Mouse (Mus musculus) kidney, adult 8-10 months (tissue): Measurements from ENCODE around the gene Mrpl18.
"Not testable (repeated sequence)": the region's sequence is repeated elsewhere in the genome, so short reads cannot be mapped to it uniquely, and the experiment has no call there.

Source experiments
- DNase-seq, 2 experiments: peaks; one replicate each; pipeline ENCODE4 v3.0.0; 2022

The Mrpl18 gene

GRCm38 (mm10) chr17:12909361-12910280, 6.5 kb downstream of the Mrpl18 start, which contains the start of gene Pnldc1:
Gene Pnldc1 (minus strand): TSS chr17:12910230.
- no peak for DNase-seq

GRCm38 (mm10) chr17:12906436-12906835, 9.7 kb downstream of the Mrpl18 start:
- DNase-seq, result no peak

GRCm38 (mm10) chr17:12905810-12906209, 10.3 kb downstream of the Mrpl18 start:
- DNase-seq, result no peak

- DNase-seq, result no peak
These were observed 11.8 kb downstream of the Mrpl18 start for GRCm38 (mm10) chr17:12904349-12904748.

GRCm38 (mm10) chr17:12903372-12904333, 12.5 kb downstream of the Mrpl18 start:
- DNase-seq, result no peak

GRCm38 (mm10) chr17:12902291-12902690, 13.9 kb downstream of the Mrpl18 start:
- no peak for DNase-seq

GRCm38 (mm10) chr17:12898607-12899006, 17.5 kb downstream of the Mrpl18 start:
- DNase-seq, result not testable (repeated sequence)

GRCm38 (mm10) chr17:12897674-12898073, 18.5 kb downstream of the Mrpl18 start:
- DNase-seq, result no peak

- DNase-seq, result no peak
These were observed 24.1 kb downstream of the Mrpl18 start for GRCm38 (mm10) chr17:12892033-12892432.

GRCm38 (mm10) chr17:12891054-12891453, 25.1 kb downstream of the Mrpl18 start:
- DNase-seq, result no peak

- DNase-seq, result no peak
These were observed 28.9 kb downstream of the Mrpl18 start for GRCm38 (mm10) chr17:12887021-12887775.

GRCm38 (mm10) chr17:12886620-12887019, 29.5 kb downstream of the Mrpl18 start:
- no peak for DNase-seq

- no peak for DNase-seq
These were observed 34.9 kb downstream of the Mrpl18 start for GRCm38 (mm10) chr17:12881216-12881615.

GRCm38 (mm10) chr17:12880178-12880577, 36.0 kb downstream of the Mrpl18 start:
- DNase-seq, result peak; percentile 77 to 91

- DNase-seq, result no peak
These were observed 40.4 kb downstream of the Mrpl18 start, which contains the start of gene Mrgprh for GRCm38 (mm10) chr17:12875734-12876133. Gene Mrgprh (plus strand): TSS chr17:12876034.

- DNase-seq, result no peak
These were observed 43.7 kb downstream of the Mrpl18 start for GRCm38 (mm10) chr17:12872275-12873028.

- DNase-seq, result no peak
These were observed 47.5 kb downstream of the Mrpl18 start for GRCm38 (mm10) chr17:12868640-12869039.

GRCm38 (mm10) chr17:12868043-12868442, 48.1 kb downstream of the Mrpl18 start, which contains the start of gene Mas1:
Gene Mas1 (minus strand): TSS chr17:12868143.
- DNase-seq, result no peak

- no peak for DNase-seq
These were observed 49.3 kb downstream of the Mrpl18 start for GRCm38 (mm10) chr17:12866853-12867252.

- no peak for DNase-seq
These were observed 50.7 kb downstream of the Mrpl18 start for GRCm38 (mm10) chr17:12865407-12865806.

GRCm38 (mm10) chr17:12864111-12864510, 52.0 kb downstream of the Mrpl18 start:
- DNase-seq, result no peak
